Mouse (Mus musculus) CH12.LX (cell line): ENCODE measurements around the gene Mybpc1.

Source experiments
- BHLHE40 ChIP-seq: IDR thresholded peaks from 2 replicates; pipeline ENCODE4 v1.6.1; 2011; ENCODE audit warnings: mild to moderate bottlenecking, low read depth, low read length, improper control_type of control experiment
- CHD1 ChIP-seq: IDR thresholded peaks from 2 replicates; pipeline ENCODE4 v1.6.1; 2012; ENCODE audit warnings: low read depth, low read length, improper control_type of control experiment, inconsistent platforms
- CTCF ChIP-seq, 2 experiments: IDR thresholded peaks in 1 of 2; conservative IDR thresholded peaks in 1 of 2; 2 replicates each; pipeline ENCODE4 v1.5.1; 2011 to 2012; ENCODE audit warnings: low read depth in 2 of 2, low read length in 2 of 2, improper control_type of control experiment in 1 of 2, inconsistent platforms in 1 of 2, mild to moderate bottlenecking in 1 of 2, moderate library complexity in 1 of 2
- ELF1 ChIP-seq: IDR thresholded peaks from 2 replicates; pipeline ENCODE4 v1.6.1; 2014; ENCODE audit warnings: low read depth, mild to moderate bottlenecking, inconsistent platforms, low read length, improper control_type of control experiment
- EP300 ChIP-seq: IDR thresholded peaks from 2 replicates; pipeline ENCODE4 v1.6.1; 2011; ENCODE audit warnings: low read length, improper control_type of control experiment
- ETS1 ChIP-seq: conservative IDR thresholded peaks from 2 replicates; pipeline ENCODE4 v1.6.1; 2012; ENCODE audit warnings: low read depth, mild to moderate bottlenecking, inconsistent platforms, low read length, improper control_type of control experiment, moderate library complexity
- HCFC1 ChIP-seq: IDR thresholded peaks from 2 replicates; pipeline ENCODE4 v1.6.1; 2012; ENCODE audit warnings: low read depth, mild to moderate bottlenecking, inconsistent platforms, low read length, improper control_type of control experiment
- IRF4 ChIP-seq: IDR thresholded peaks from 2 replicates; pipeline ENCODE4 v1.6.1; 2014; ENCODE audit warnings: low read depth, mild to moderate bottlenecking, inconsistent platforms, low read length, improper control_type of control experiment
- MXI1 ChIP-seq: IDR thresholded peaks from 2 replicates; pipeline ENCODE4 v1.6.1; 2011; ENCODE audit warnings: mild to moderate bottlenecking, low read depth, low read length, improper control_type of control experiment
- POLR2A ChIP-seq: IDR thresholded peaks from 2 replicates; pipeline ENCODE4 v1.6.1; 2011; ENCODE audit warnings: low read depth, mild to moderate bottlenecking, improper control_type of control experiment, low read length
- SMC3 ChIP-seq: IDR thresholded peaks from 2 replicates; pipeline ENCODE4 v1.6.1; 2011; ENCODE audit warnings: low read depth, low read length, improper control_type of control experiment
- TBP ChIP-seq: conservative IDR thresholded peaks from 2 replicates; pipeline ENCODE4 v1.6.1; 2011; ENCODE audit warnings: low read depth, low read length, improper control_type of control experiment
- ZNF384 ChIP-seq: IDR thresholded peaks from 2 replicates; pipeline ENCODE4 v1.6.1; 2012; ENCODE audit warnings: low read depth, low read length, improper control_type of control experiment, inconsistent platforms

GRCm38 (mm10) chr10:88578651-88579050 is 26.3 kb downstream of the Mybpc1 start:
- no peak for TF ChIP-seq ETS1
- TF ChIP-seq CTCF (conservative IDR thresholded peaks at IDR 0.05 in 1 of 2, IDR thresholded peaks at IDR 0.05 in 1 of 2; ENCODE audit: low read depth in 2 of 2, low read length in 2 of 2): no peak
- no peak for TF ChIP-seq POLR2A
- no peak for TF ChIP-seq EP300
- no peak for TF ChIP-seq HCFC1
- TF ChIP-seq BHLHE40: peak; percentile 62
- no peak for TF ChIP-seq ZNF384
- TF ChIP-seq ELF1: no peak
- TF ChIP-seq IRF4: no peak
- TF ChIP-seq TBP: no peak
- TF ChIP-seq MXI1: no peak
- no peak for TF ChIP-seq SMC3
- TF ChIP-seq CHD1: no peak
